Mouse (Mus musculus) thymus, adult 2 months (tissue): Measurements from ENCODE around the gene Lbhd2.

Source experiments
- CTCF ChIP-seq: fragments of 200-500 bp; IDR thresholded peaks from 2 replicates; pipeline ENCODE4 v1.5.1; 2012; ENCODE audit warnings: mild to moderate bottlenecking, control low read depth, low read length, moderate library complexity, borderline replicate concordance; ENCODE audit not compliant: control insufficient read depth, poor library complexity, insufficient read depth; ENCODE audit errors: extremely low read depth
- POLR2A ChIP-seq: fragments of 200-500 bp; IDR thresholded peaks from 2 replicates; pipeline ENCODE4 v1.6.1; 2012; ENCODE audit warnings: mild to moderate bottlenecking, low read length, control low read depth, moderate library complexity; ENCODE audit not compliant: control insufficient read depth, poor library complexity, insufficient read depth; ENCODE audit errors: extremely low read depth

- TF ChIP-seq CTCF: no peak
- no peak for TF ChIP-seq POLR2A
Observed at GRCm38 (mm10) chr12:111404880-111405279, 1.7 kb upstream of the Lbhd2 start.
